Mouse (Mus musculus) brain, embryonic 14.5 days (tissue): ENCODE measurements at regions not wholly inside any gene's neighbourhood (a gene's known extent, or its start where the extent isn't known, plus 50 kb on each side); places are given as distances from the start of the nearest gene placed in this dataset.

Experiments
- DNase-seq: peaks from one replicate; pipeline ENCODE4 v3.0.0-alpha.2; 2011; ENCODE audit warnings: low read depth
- CTCF ChIP-seq: fragments of 200-500 bp; IDR thresholded peaks from 2 replicates; pipeline ENCODE4 v1.5.1; 2012; ENCODE audit warnings: inconsistent platforms, mild to moderate bottlenecking, moderate library complexity, borderline replicate concordance; ENCODE audit not compliant: insufficient read depth, insufficient read length; ENCODE audit errors: extremely low read depth
- POLR2A ChIP-seq: fragments of 200-500 bp; IDR thresholded peaks from 2 replicates; pipeline ENCODE4 v1.6.1; 2012; ENCODE audit warnings: mild to moderate bottlenecking, inconsistent platforms, borderline replicate concordance; ENCODE audit not compliant: poor library complexity, insufficient read depth, insufficient read length, severe bottlenecking; ENCODE audit errors: extremely low read depth

DNA sequence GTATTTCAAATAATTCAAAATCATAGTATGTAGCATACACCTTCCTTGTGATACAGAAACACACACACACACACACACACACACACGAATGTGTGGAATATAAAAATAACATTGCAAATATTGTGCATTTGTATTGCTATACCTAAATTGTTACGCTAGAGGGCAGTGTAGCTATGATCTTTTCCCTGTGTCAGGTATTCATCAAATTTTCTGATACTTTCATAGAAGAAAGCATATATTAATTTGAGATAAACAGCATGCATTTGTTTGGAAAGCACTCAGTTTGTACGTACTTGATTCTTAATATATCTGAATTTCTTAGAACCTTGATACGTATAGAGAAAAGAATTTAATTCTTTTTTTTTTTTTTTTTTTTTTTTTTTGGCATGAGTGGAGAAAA, 1700.9 kb upstream of the Sel1l start:
- peak; percentile 65 for DNase-seq
- TF ChIP-seq POLR2A, result no peak
- TF ChIP-seq CTCF, result no peak

DNA sequence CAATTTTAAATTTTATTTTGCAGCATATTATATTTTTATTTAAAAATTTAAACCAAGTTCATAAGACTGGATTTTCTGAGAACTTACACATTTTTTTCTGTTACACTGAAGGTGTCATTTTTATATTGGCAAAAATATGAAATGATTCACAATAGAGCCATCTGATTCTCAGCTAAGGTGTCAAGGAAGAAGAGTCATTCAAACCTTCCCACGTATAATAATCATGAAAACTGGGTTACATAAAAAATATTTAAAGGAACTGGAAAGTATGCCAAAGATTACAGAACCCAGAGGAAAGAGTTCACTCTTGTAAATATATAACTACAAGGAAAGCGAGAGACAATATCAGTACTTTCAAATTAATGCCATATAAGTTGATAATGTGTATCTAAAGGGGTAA, 1674.5 kb upstream of the Sel1l start:
- DNase-seq, result no peak
- TF ChIP-seq POLR2A (no peak), CTCF (no peak)

DNA sequence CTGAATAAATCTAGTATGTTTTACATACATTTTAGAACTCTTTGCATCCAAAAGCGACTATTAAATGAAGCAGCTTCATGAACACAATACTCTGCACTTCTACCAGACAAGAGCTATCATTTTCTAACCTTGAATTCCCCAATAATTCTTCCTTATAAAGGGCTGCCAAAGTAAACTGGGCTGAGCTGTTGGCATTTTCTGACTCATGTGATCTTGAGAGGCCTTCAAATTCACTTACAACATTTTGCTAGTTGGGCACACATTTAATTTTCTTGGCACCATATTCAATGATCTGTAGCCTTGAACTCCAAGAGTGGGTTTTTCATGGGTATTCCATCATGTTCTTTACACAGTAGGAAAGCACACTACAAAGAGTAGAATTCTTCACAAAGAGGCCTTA, 1637.4 kb upstream of the Sel1l start:
- TF ChIP-seq POLR2A, result no peak
- TF ChIP-seq CTCF, result no peak
- no peak for DNase-seq

DNA sequence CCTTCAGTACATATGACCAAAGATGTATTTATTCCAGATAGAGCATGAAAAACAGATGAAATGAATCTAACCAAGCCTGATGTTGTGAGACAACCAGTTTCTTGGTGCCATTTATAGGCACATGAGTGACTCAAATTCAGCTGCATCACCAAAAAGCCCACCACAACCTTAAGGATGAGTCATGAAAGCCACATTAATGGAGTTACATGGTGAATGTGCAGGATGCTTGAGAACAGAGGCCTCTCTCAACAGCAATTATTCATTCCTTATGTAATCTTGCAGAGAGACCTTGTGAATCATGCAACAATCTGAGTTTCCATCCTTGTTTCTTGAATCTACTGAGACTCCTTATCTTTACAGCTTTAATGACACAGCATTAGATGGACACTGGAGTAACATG, 1613.1 kb upstream of the Sel1l start:
- TF ChIP-seq CTCF (no peak), POLR2A (no peak)
- DNase-seq, result no peak

DNA sequence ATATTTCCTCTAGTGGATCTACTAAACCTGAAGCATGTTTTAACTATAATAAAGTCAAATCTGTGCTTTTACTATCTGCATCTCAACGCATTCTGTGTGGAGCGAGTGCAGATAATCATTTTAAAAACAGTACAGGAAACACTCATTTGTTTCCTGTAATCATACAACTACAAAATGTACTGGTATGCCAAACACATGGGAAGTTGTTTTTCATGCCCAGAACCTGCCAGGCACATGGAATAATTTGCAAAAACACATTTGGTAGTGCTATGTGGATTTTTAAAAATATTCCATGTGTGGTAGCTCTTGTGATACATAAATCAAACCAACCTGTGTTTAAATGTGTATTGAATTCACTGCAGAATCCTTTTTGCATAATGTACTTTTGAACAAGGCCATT, 1600.5 kb upstream of the Sel1l start:
- TF ChIP-seq CTCF (no peak), POLR2A (no peak)
- DNase-seq, result peak; percentile 48

DNA sequence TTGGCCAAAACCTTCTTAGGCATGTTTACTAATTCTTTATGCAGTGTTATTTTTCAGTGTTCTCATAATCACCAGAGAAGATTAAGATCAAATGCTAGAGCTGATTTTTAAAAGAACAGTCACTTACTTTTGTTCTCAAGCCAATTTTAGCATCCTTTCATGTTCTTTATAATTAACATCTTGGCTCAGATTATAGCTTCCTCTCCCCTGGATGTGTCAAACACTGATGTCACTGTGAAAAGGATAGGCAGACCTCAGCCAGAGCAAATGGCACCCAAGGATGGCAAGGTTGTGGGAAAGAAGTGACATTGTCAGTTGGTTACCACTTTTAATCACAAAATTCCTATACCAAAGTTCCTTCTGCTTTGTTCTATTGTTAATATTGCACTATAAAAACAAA, 1580.3 kb upstream of the Sel1l start:
- peak; percentile 78 for DNase-seq
- no peak for TF ChIP-seq CTCF
- TF ChIP-seq POLR2A, result no peak

DNA sequence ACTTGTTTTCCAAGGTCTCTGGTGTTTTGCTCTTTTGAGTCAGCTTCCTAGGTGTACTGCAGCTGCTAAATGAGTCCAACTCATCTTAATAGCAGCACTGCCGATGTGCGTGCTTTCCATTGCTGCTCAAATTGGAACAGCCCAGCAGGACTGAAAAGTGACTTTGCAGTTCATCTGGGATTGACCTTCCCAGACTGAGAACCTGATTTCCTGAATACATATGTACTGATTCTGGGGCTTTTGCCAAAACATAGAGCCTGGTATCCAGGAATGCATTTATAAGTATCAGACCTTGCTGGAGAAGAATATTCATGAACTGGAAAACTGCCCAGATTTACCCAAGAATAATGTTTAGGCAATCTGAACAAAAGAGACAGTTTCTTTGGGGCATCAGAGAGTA, 1579.0 kb upstream of the Sel1l start:
- DNase-seq, result peak; percentile 79

DNA sequence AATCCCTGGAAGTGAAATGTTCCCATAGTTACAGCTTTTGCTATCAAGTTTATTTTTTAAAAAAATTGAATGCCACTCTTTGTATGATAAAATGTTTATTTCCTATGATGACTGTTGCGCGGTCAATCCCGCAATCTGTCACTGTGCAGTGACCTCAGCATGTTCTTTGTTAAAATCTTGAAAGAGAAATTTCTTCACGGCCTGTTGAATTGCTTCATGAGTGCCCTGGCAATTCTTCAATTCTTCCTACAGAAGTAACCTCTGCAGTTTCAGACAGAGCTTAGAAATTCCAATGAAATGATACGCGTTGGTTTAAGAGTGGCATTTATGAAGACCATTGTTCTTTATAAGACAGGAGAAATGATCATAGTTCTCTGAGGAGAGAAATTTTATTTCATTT, 1567.4 kb upstream of the Sel1l start:
- peak; percentile 58 for DNase-seq
- TF ChIP-seq CTCF, result no peak
- TF ChIP-seq POLR2A, result no peak

More for the DNA sequence above, 1579.0 kb upstream of the Sel1l start:
- no peak for TF ChIP-seq POLR2A
- no peak for TF ChIP-seq CTCF

DNA sequence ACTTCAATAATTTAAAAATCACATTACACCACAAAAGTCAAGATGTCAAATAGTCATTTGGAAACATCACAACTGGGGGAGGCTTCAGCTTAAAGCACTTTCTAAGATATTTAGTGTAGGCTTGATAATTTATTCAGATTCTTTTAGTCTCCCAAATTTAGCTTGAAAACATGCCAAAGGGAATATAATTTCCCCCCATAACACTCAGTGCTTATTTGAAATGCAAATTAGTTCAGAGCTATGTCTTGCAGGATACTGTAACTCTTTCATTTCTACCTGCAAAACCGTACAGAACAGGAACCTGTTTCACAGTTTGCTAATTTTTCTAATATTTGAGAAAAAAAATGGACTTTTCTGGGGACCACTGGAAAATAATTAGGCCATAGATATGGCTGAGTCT, 1566.8 kb upstream of the Sel1l start:
- no peak for TF ChIP-seq POLR2A
- no peak for TF ChIP-seq CTCF
- peak; percentile 73 for DNase-seq

DNA sequence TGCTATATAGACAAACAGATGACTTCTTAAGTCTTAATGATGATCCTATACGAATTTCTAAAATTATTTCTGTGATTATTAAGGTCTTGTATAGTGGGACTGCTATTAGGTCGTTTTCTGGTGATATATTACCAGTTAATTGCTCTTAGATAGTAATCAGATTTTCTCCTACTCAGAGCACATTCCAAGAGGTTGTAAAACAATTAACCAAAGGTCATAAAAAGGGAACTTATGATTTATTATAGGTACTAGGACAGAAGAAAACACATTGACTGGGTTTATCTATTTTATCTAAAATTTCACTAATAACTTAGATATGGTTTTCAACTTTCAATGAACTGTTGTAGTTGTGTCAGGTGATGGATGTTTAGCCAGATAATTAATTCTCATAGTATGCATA, 1536.6 kb upstream of the Sel1l start:
- no peak for TF ChIP-seq POLR2A
- TF ChIP-seq CTCF, result no peak
- DNase-seq, result no peak

DNA sequence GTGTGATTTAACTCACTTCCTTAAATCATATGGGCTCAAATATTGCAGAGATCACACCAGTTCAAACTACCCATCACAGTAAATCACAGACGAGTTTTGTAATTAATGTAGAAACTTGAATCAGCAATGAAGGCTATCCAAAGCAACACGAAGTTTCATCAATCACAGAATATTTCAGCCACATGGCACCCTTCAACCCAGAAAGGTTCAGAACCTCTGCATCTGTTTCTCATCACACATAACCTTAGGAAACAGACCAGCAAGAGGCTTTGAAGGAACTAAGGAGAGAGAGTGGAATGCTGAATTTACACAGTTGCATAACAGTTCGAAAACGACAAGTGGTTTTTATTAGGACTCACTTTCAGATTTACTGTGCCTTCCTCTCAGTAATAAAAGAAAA, 1494.0 kb upstream of the Sel1l start:
- TF ChIP-seq CTCF (no peak), POLR2A (no peak)
- no peak for DNase-seq

DNA sequence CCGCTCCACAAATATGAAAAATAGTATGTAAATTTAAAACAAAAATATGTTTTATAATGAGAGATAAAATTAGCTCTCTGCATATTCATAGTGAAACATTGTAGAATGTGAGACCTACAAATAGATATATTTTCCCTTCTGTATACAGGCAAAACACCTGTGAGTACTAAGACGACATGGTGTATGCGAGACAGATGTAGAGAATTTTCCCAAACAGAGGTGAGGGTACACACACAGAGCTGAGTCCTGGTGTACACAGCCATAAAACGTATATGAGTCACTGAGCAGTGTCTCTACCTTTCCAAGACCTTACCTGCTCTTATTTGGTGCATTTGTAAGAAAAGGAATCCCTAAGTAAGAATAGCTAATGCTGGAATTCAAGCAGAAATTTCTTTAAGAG, 1493.6 kb upstream of the Sel1l start:
- DNase-seq, result no peak
- TF ChIP-seq CTCF (no peak), POLR2A (no peak)

DNA sequence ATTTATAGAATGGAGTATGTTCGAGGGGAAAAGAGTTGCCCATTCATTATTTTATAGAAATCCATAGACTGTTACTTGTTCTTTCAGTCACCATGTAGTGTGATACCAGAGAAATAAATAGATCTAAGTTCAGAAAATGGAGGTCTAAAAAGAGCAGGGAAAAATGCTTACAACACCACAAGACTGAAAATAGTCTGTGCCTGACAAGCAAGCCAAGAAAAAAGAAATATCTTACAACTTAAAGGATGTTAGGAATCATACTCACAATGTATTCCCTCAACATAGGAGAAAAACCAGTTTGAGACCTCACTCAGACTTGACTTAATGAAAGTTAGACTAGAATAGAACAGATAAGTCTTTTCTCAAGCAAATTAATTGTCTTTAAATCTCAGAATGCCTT, 1486.6 kb upstream of the Sel1l start:
- no peak for DNase-seq
- TF ChIP-seq CTCF (no peak), POLR2A (no peak)

DNA sequence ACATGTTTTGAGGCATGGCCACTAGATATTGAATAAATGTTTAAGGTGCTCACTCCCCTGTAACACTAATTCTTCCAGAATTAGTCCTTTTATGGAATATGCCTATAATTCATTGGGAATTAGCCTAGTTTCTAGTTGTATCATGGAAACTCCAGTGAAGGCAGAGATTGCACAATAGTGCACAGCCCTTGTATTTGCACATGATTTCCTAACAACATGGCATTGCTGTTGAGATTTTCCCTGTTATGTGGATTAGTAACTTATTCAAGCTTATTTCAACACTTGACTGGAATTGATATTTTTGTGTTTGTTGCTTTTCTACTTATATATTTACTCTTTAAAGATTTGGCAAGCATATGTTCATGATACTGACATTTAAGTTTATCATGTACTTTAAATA, 1463.3 kb upstream of the Sel1l start:
- TF ChIP-seq CTCF (no peak), POLR2A (no peak)
- no peak for DNase-seq

DNA sequence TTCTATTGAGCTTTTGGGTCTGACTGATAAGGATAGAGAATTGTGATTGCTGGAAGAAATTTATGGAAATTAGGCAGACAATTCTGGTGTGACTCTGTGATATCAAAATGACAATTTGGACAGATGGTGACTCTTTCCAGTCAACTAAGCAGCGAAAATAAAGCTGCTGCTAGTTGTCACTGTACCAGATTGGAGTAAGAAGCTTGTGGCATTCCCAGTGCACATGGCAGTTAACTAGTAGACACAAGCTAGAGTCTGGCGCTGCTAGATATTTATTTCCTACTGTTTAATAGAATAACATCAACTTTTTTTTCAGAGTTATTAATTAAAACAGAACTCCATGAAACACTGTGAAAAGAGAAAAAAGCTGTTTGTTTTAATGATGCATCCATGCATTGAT, 1432.9 kb upstream of the Sel1l start:
- peak; percentile 83 for DNase-seq
- no peak for TF ChIP-seq CTCF
- no peak for TF ChIP-seq POLR2A
